Mouse (Mus musculus): ENCODE measurements around the gene Brwd1.

GRCm38 (mm10) chr16:96026256-96026655, 56.1 kb downstream of the Brwd1 start:
- TF ChIP-seq EP300 (IDR thresholded peaks at IDR 0.05; ENCODE audit: low read length): no peak
- no peak for TF ChIP-seq CHD2 (IDR thresholded peaks at IDR 0.05; ENCODE audit: low read length)
- no peak for TF ChIP-seq ZKSCAN1 (IDR thresholded peaks at IDR 0.05; ENCODE audit: borderline replicate concordance, low read depth, low read length)
- TF ChIP-seq POLR2A (IDR thresholded peaks at IDR 0.05; ENCODE audit: low read depth, low read length): no peak
- TF ChIP-seq ZC3H11A (IDR thresholded peaks at IDR 0.05; ENCODE audit: low read depth, low read length): no peak
- TF ChIP-seq MAX (IDR thresholded peaks at IDR 0.05; ENCODE audit: low read length): no peak
- no peak for TF ChIP-seq CTCF (conservative IDR thresholded peaks at IDR 0.05 in 1 of 2, IDR thresholded peaks at IDR 0.05 in 1 of 2; ENCODE audit: low read depth in 2 of 2, low read length in 2 of 2)
- TF ChIP-seq ZMIZ1 (IDR thresholded peaks at IDR 0.05; ENCODE audit: low read depth, low read length): no peak

Data from CH12.LX (cell line).